Mouse (Mus musculus): ENCODE measurements around the gene Fam83c.

Fam83c gene

DNA sequence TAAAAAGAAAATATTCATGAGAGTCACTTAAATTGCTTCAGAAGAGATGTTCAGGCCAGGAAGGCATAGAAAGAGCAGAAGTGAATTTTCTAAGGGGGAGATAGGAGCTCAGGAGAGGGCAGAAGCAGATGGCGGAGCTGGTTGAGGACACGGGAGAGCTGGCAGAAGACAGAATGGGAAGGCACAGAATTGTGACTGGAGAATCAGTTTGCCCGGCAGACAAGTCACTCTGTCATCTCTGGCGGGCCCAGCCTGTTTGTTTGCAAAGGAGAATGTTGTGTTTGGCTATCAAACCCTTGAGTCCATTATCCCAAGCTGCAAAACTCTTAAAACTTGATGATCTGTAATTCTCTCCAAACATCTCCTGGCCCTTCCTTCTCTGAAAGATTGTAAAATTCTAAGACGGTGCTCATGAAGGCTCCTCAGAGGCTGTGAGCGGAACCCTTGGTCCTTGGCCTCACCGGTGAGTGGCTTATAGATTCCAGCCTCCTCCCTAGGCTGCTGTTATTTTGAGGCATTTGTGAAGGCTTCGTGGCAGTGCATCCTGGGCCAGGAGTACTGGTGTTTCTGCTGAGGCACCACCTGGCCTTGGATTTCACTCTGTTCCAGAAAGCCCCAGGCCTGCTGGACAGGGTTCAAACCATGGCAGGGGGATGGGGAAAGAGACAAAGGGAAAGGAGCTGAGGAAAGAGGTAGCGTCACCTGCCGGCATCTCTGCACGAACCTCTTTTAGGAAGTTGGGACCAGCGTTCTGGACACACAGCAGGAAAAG lies 39.8 kb downstream of the Fam83c start:
- DNase-seq: no peak

- no peak for DNase-seq
These were observed 41.8 kb downstream of the Fam83c start for GRCm38 (mm10) chr2:155792899-155793298.

- no peak for DNase-seq
These were observed 46.4 kb downstream of the Fam83c start for GRCm38 (mm10) chr2:155787949-155788931.

DNA sequence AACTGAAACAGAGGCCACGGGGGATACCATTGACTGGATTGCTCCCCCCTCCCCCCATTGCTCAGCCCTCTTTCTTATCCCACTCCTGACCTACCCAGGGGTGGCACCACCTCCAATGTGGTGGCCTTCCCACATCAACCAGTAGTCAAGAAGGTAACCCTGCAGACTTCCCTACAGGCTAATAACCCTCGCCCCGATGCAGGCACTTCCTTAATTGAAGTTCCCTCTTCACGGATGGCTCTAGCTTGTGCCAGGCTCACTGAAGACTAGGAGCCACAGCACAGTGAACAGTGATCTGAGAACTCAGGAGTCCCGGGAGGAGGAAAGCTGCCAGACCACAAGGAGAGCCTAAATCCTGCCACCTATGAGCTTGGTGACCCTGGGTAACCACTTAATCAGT lies 47.7 kb downstream of the Fam83c start:
- DNase-seq: no peak

GRCm38 (mm10) chr2:155784534-155784933 lies 50.1 kb downstream of the Fam83c start:
- no peak for DNase-seq

- no peak for DNase-seq
These were observed 55.1 kb downstream of the Fam83c start for GRCm38 (mm10) chr2:155779506-155779905.

DNA sequence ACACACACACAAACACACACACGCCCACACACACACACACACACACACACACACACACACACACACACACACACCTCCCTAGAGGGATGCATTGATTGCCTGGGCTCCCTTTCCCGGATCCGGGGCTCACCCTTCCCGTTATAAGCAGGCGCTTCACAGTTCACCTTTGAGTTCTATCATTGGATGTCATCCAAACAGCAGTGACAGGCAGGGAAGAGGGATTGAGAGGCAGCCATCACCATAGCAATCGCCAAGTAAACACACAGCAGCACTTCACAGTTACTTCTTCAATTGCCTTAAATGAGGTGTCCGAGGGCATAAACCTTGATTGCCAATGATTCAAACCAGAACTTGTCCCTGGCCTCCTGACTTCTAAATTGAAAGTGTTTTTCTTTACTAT lies 55.6 kb downstream of the Fam83c start:
- DNase-seq: no peak

DNA sequence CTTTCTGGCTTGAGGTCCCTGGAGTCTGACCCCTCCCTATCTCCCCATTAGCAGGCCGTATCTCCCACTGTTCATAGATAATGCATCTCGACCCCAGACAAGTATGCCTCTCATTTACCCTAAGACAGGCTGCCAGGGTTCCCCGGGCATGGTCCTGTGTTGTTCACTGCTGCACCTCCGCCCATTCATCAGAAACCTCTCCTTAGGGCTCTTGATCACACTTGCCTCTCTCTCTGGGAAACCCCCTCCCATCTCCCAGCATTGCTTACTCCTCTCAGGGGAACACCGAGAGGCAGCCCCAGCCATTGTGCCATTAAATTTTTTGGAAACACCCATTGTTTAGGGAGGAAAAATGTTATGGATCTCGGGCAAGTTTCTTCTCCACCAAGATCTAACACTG lies 56.6 kb downstream of the Fam83c start:
- DNase-seq: no peak

DNA sequence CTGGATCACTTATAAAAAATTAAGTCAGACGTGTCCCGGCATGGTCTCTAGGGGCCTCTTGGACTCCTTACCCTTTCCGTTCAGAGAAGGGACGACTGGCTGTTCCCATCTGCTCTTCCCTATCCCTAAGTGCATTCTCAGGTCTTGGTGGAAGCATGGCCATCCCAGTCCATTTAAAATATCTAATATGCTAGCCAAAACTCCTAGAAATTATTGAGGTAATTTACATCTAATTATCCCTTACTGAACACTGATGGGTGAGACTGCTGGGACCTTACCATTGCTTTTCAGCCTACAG lies 57.0 kb downstream of the Fam83c start:
- no peak for DNase-seq

All from thymus, adult 18-20 months (tissue).